Mouse (Mus musculus): ENCODE results near the gene P2rx3. TPM values are rescaled to one million over a fixed set of nuclear protein-coding genes. Genes with fewer than 3 reads are reported as not detected.

Gene P2rx3
- total RNA-seq (2014; rRNA removed; ENCODE audit: low replicate concordance), result not detected in 2 replicates
- polyA plus RNA-seq (2015; fragmentation: Nextera tagmentation; extraction: Ambion mirVana), result 0.21 and 0.23 TPM in 2 replicates

DNA sequence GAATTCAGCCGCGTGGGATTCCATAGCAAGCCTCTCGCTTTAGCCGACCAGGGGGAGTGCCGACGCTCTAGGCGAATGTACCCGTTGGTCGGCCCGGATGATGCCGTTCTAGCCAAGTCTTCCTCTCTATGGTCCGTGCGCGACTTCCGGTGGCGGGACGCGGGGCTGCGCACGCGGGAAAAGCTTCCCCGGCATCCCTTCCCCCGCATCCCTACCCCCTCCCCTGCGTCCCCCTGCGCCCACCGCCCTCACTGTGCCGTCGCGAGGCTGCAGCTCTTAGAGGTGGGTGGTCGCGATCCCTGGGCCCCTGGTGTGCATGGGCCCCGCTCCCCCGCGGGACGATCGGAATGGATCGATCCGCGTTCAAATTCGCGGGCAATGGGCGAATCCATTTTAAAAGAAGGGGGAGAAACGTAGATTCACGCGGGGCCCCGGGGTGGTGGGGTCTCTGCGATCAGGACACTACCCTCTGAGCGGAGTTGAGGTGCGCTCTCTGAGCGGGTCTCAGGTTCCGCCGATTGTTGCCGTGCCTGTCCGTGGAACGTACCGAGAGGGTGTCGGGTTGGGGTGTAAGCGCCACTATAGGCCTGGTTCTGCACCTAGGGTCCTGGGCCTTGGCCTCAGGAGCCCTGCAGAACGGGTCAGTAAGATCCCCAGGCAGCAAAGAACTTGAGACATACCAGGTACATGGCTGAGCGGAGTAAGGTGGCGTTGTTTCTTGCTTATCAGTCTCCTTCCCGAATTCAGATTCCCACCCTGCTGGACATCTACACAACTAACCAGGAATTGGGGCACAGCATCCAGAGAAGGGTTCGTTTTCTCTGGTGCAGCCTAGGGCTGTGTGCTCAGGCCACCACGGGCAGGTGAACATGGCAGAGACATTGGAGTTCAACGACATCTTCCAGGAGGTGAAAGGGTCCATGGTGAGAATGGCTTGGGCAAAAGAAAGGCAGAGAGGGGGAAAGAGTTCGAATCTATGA is at the start of gene P2rx3, which contains the start of gene Ssrp1:
Gene P2rx3 (minus strand): TSS at position 416 of the 980 bp plus-strand sequence.
Gene Ssrp1 (plus strand): TSS at position 188 of the 980 bp plus-strand sequence.
- Histone ChIP-seq H3K4me1 (ENCODE audit: control insufficient read depth, insufficient read depth) (peaks cover 17% of the 10 kb centered on the region), H3K4me3 (ENCODE audit: low read depth, low read length) (peak within 1 kb of the TSS; percentile 82), H3K36me3 (replicated peaks; ENCODE audit: control insufficient read depth, insufficient read depth, low read length) (peaks cover 31% of the 10 kb centered on the region), H3K4me2 (ENCODE audit: low read depth, low read length) (peak within 1 kb of the TSS; percentile 84), H3K9me3 (replicated peaks; ENCODE audit: control insufficient read depth, low read length) (no peaks in the 10 kb centered on the region), H3K27ac (ENCODE audit: low read depth) (peak within 1 kb of the TSS; percentile 75), H3K9ac (replicated peaks; ENCODE audit: low read depth, low read length) (peak within 1 kb of the TSS; percentile 86), H3K27me3 (ENCODE audit: control insufficient read depth, insufficient read depth, low read length) (no peaks in the 10 kb centered on the region)
- TF ChIP-seq EP300 (IDR thresholded peaks at IDR 0.05; ENCODE audit: low read depth) (peak; percentile 78), CTCF (IDR thresholded peaks at IDR 0.05; ENCODE audit: low read depth) (no peak)
- peak; percentile 92 for DNase-seq (ENCODE audit: low spot score)
- 1% methylated on average over 64 of the region's 66 CpGs for WGBS
- peak; percentile 92 for ATAC-seq (ENCODE audit: insufficient read depth, low read depth)

DNA sequence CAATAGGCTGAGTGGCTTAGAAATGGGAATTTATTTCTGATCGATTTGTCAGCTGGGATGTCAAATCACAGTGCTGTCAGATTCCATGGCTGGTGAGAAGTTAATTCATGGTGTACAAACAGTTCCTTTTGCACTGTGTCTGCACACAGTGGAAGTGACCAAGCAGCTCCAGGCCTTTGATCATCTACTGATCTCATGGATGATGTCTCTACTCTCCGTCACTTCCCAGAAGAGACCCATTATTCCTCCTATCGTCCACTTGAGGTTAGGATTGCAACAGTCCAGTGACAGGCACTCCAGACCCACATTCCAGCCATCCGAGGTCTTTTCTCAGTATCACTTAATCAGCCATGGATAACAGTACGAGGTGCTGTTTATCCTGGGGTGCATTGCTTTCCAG is 36.5 kb upstream of the P2rx3 start:
- Histone ChIP-seq H3K4me2 (ENCODE audit: low read depth, low read length) (no peak overlapping the region), H3K4me1 (ENCODE audit: control insufficient read depth, insufficient read depth) (no peaks in the 10 kb centered on the region), H3K27me3 (ENCODE audit: control insufficient read depth, insufficient read depth, low read length) (no peaks in the 10 kb centered on the region), H3K9me3 (replicated peaks; ENCODE audit: control insufficient read depth, low read length) (no peaks in the 10 kb centered on the region), H3K36me3 (replicated peaks; ENCODE audit: control insufficient read depth, insufficient read depth, low read length) (peaks cover 21% of the 10 kb centered on the region), H3K4me3 (ENCODE audit: low read depth, low read length) (no peak overlapping the region), H3K9ac (replicated peaks; ENCODE audit: low read depth, low read length) (no peak overlapping the region), H3K27ac (ENCODE audit: low read depth) (no peak overlapping the region)
- WGBS, result 52% methylated on average over 5 of the region's 5 CpGs
- DNase-seq (ENCODE audit: low spot score), result no peak
- TF ChIP-seq EP300 (IDR thresholded peaks at IDR 0.05; ENCODE audit: low read depth), result no peak
- TF ChIP-seq CTCF (IDR thresholded peaks at IDR 0.05; ENCODE audit: low read depth), result no peak
- ATAC-seq (ENCODE audit: insufficient read depth, low read depth), result no peak

DNA sequence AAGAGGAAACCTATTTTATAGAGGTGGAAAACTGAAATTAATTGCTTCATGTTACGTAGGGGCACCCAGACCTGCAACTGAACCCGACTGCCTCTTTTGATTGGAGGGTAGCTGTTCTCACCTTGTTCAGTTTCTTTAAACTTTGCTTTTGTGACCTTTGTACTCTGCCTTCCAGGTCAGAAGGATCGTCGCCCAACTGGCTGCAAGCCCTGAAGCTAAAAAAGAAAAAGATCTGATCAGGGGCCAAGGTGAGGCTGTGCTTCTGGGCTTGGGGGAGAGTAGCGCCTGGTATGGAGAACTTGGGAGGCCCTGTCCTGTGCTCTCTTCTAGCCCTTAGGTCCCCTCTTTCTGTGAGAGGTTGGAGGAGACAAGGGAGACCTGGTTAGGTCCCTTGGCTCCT is 34.7 kb upstream of the P2rx3 start:
- DNase-seq (ENCODE audit: low spot score) (no peak), ATAC-seq (ENCODE audit: insufficient read depth, low read depth) (no peak)
- 90% methylated on average over 5 of the region's 5 CpGs for WGBS
- no peaks in the 10 kb centered on the region for H3K4me1 ChIP-seq (ENCODE audit: control insufficient read depth, insufficient read depth)
- no peak overlapping the region for H3K4me3 ChIP-seq (ENCODE audit: low read depth, low read length)
- peaks cover 21% of the 10 kb centered on the region for H3K36me3 ChIP-seq (replicated peaks; ENCODE audit: control insufficient read depth, insufficient read depth, low read length)
- H3K27ac ChIP-seq (ENCODE audit: low read depth), result no peak overlapping the region
- H3K4me2 ChIP-seq (ENCODE audit: low read depth, low read length), result no peak overlapping the region
- H3K27me3 ChIP-seq (ENCODE audit: control insufficient read depth, insufficient read depth, low read length), result no peaks in the 10 kb centered on the region
- no peak overlapping the region for H3K9ac ChIP-seq (replicated peaks; ENCODE audit: low read depth, low read length)
- no peaks in the 10 kb centered on the region for H3K9me3 ChIP-seq (replicated peaks; ENCODE audit: control insufficient read depth, low read length)
- no peak for TF ChIP-seq CTCF (IDR thresholded peaks at IDR 0.05; ENCODE audit: low read depth)
- TF ChIP-seq EP300 (IDR thresholded peaks at IDR 0.05; ENCODE audit: low read depth), result no peak

DNA sequence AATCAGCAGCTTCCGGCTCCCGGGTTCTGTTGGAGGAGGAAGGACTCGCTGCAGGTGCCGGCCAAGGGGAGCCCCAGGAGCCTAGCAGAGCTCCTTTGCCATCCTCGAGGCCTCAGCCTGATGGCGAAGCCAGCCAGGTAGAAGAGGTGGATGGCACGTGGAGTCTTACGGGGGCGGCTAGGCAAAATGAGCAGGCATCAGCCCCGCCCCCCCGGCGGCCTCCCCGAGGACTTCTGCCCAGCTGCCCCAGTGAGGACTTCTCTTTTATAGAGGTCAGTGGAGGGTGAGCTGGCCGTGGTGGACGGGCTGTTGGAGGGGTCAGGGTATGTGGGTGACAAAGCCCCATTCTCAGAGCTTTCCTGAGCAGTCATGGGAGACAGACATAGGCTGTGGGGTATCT is 32.8 kb upstream of the P2rx3 start:
- WGBS, result 68% methylated on average over 15 of the region's 15 CpGs
- peaks cover 25% of the 10 kb centered on the region for H3K36me3 ChIP-seq (replicated peaks; ENCODE audit: control insufficient read depth, insufficient read depth, low read length)

DNA sequence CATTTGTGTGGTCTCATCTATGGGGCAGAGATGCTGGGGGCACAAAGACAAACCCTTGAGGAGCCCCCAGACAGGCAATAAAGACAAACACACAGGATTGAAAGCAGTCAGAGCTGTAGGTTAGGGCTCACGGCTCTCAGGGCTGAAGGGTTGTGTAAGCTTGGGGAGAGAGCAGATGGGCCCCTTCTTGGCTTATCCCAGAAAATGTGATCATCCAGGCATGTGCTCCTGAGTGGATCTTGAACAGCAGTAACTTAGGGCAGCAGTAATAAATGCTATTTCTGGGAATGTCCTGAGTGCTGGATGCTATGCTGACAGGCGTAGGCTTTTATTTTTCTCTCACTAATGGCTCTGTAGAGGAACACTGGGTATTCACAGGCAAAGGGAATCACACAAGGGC is 31.4 kb upstream of the P2rx3 start:
- ATAC-seq (ENCODE audit: insufficient read depth, low read depth) (no peak), DNase-seq (ENCODE audit: low spot score) (no peak)
- H3K27ac ChIP-seq (ENCODE audit: low read depth), result no peak overlapping the region
- peaks cover 37% of the 10 kb centered on the region for H3K36me3 ChIP-seq (replicated peaks; ENCODE audit: control insufficient read depth, insufficient read depth, low read length)
- no peak overlapping the region for H3K4me3 ChIP-seq (ENCODE audit: low read depth, low read length)
- no peak for TF ChIP-seq CTCF (IDR thresholded peaks at IDR 0.05; ENCODE audit: low read depth)
- TF ChIP-seq EP300 (IDR thresholded peaks at IDR 0.05; ENCODE audit: low read depth), result no peak
- no peaks in the 10 kb centered on the region for H3K4me1 ChIP-seq (ENCODE audit: control insufficient read depth, insufficient read depth)
- no peaks in the 10 kb centered on the region for H3K9me3 ChIP-seq (replicated peaks; ENCODE audit: control insufficient read depth, low read length)
- H3K9ac ChIP-seq (replicated peaks; ENCODE audit: low read depth, low read length), result no peak overlapping the region
- no peaks in the 10 kb centered on the region for H3K27me3 ChIP-seq (ENCODE audit: control insufficient read depth, insufficient read depth, low read length)
- no peak overlapping the region for H3K4me2 ChIP-seq (ENCODE audit: low read depth, low read length)
- WGBS, result 87% methylated on average over 2 of the region's 2 CpGs

More for the DNA sequence above, 32.8 kb upstream of the P2rx3 start:
- ATAC-seq (ENCODE audit: insufficient read depth, low read depth) (no peak), DNase-seq (ENCODE audit: low spot score) (no peak)
- H3K9ac ChIP-seq (replicated peaks; ENCODE audit: low read depth, low read length), result no peak overlapping the region
- no peak overlapping the region for H3K27ac ChIP-seq (ENCODE audit: low read depth)
- no peak overlapping the region for H3K4me2 ChIP-seq (ENCODE audit: low read depth, low read length)
- no peaks in the 10 kb centered on the region for H3K4me1 ChIP-seq (ENCODE audit: control insufficient read depth, insufficient read depth)
- H3K9me3 ChIP-seq (replicated peaks; ENCODE audit: control insufficient read depth, low read length), result no peaks in the 10 kb centered on the region
- H3K4me3 ChIP-seq (ENCODE audit: low read depth, low read length), result no peak overlapping the region
- TF ChIP-seq EP300 (IDR thresholded peaks at IDR 0.05; ENCODE audit: low read depth), result no peak
- no peak for TF ChIP-seq CTCF (IDR thresholded peaks at IDR 0.05; ENCODE audit: low read depth)
- no peaks in the 10 kb centered on the region for H3K27me3 ChIP-seq (ENCODE audit: control insufficient read depth, insufficient read depth, low read length)
